Mouse (Mus musculus) forebrain, embryonic 15.5 days (tissue): ENCODE measurements around the gene Tex14. TPM values are rescaled to one million over a fixed set of nuclear protein-coding genes. Genes with fewer than 3 reads are reported as not detected.

Experiments
- ATAC-seq: fragments of 200-750 bp; cut with Nextera tagmentation; replicated peaks from 2 replicates; pipeline ENCODE4 v1.8.0; 2017; ENCODE audit warnings: mild to moderate bottlenecking, moderate TSS enrichment, moderate library complexity
- H3K27ac ChIP-seq: fragments of 300-500 bp; sonication (generic); replicated peaks from 2 replicates; pipeline ENCODE4 v1.5.1; 2015; ENCODE audit warnings: mild to moderate bottlenecking, inconsistent platforms
- H3K27me3 ChIP-seq: fragments of 300-500 bp; sonication (generic); 2 replicates; pipeline ENCODE4 v1.6.1; 2015; ENCODE audit warnings: inconsistent platforms
- H3K36me3 ChIP-seq: fragments of 300-500 bp; sonication (generic); 2 replicates; pipeline ENCODE4 v1.6.1; 2015; ENCODE audit warnings: mild to moderate bottlenecking, inconsistent platforms
- H3K4me1 ChIP-seq: fragments of 300-500 bp; sonication (generic); 2 replicates; pipeline ENCODE4 v1.6.1; 2015; ENCODE audit warnings: inconsistent platforms
- H3K4me2 ChIP-seq: fragments of 300-500 bp; sonication (generic); replicated peaks from 2 replicates; pipeline ENCODE4 v1.6.1; 2015; ENCODE audit warnings: mild to moderate bottlenecking, inconsistent platforms
- H3K4me3 ChIP-seq: fragments of 300-500 bp; sonication (generic); 2 replicates; pipeline ENCODE4 v1.5.1; 2015; ENCODE audit warnings: mild to moderate bottlenecking, inconsistent platforms
- H3K9ac ChIP-seq: fragments of 300-500 bp; sonication (generic); replicated peaks from 2 replicates; pipeline ENCODE4 v1.6.1; 2015; ENCODE audit warnings: mild to moderate bottlenecking, inconsistent platforms
- H3K9me3 ChIP-seq: fragments of 300-500 bp; sonication (generic); 2 replicates; pipeline ENCODE4 v1.6.1; 2016; ENCODE audit warnings: inconsistent platforms
- WGBS: fragments of 180-500 bp; shearing (Covaris S2); methylation state at CpG from one replicate; pipeline ENCODE4 v1.1.7; 2015; ENCODE audit warnings: mixed read lengths; 5-methylcytosine and 5-hydroxymethylcytosine counted together
- polyA plus RNA-seq: library from polyadenylated mRNA; unstranded; fragments of >200 nt; fragmentation: Nextera tagmentation; extraction: Ambion mirVana; gene quantifications from 2 replicates; pipeline ENCODE4 v1.2.1, GENCODE M21; 2015

Tex14 gene
- polyA plus RNA-seq, 1 experiment from 2014 or later, result not detected

DNA sequence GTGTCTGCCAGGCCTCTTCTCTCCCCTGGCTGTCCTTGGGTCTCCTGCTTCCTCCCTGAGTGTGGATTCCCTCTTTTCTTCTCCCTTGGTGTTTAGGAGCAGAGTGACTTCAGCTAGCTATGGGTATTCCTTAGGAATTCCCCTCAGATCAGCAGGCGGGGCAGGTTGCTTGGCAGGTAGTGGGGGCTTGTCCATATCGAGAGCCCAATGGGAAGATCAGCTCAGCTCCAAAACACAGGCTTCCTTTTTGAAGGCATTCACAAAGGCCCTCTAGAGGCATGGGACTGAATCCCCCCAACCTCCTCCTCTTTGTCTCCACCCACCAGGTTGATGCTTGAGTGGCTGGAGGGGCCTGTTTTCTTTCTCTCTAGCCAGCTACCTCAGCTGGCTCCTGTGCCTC is 191.6 kb downstream of the Tex14 start:
- Histone ChIP-seq H3K27ac (peak overlapping the region; percentile 92), H3K9ac (peak overlapping the region; percentile 95), H3K4me2 (peak overlapping the region; percentile 76), H3K4me3 (peak overlapping the region; percentile 82), H3K4me1 (peaks cover 43% of the 10 kb centered on the region), H3K36me3 (peaks cover 44% of the 10 kb centered on the region), H3K9me3 (no peaks in the 10 kb centered on the region), H3K27me3 (no peaks in the 10 kb centered on the region)
- ATAC-seq, result no peak
- 13% methylated on average over 2 of the region's 2 CpGs for WGBS

DNA sequence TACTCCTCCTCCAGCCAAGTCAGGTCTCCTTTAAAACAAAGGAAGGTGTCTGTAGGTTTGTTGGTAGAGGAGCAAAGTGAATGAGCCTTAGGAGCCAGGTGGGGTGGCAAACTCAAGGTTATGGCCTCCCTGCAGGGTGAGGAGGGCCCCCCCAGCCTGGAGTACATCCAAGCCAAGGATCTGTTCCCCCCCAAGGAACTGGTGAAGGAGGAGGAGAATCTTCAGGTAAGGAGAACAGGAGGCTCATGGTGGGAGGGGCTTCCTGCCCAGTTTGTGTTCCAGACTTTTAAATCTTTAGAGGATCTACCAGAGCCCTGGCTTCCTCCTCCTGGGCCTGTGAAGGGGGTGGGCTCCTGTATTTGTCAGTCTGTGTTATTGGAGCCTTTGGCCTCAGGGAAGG is 192.2 kb downstream of the Tex14 start:
- Histone ChIP-seq H3K36me3 (peaks cover 49% of the 10 kb centered on the region), H3K4me3 (peak overlapping the region; percentile 82), H3K9ac (peak overlapping the region; percentile 95), H3K27me3 (no peaks in the 10 kb centered on the region), H3K27ac (peak overlapping the region; percentile 92), H3K4me2 (peak overlapping the region; percentile 76), H3K4me1 (peaks cover 43% of the 10 kb centered on the region), H3K9me3 (no peaks in the 10 kb centered on the region)
- no peak for ATAC-seq

DNA sequence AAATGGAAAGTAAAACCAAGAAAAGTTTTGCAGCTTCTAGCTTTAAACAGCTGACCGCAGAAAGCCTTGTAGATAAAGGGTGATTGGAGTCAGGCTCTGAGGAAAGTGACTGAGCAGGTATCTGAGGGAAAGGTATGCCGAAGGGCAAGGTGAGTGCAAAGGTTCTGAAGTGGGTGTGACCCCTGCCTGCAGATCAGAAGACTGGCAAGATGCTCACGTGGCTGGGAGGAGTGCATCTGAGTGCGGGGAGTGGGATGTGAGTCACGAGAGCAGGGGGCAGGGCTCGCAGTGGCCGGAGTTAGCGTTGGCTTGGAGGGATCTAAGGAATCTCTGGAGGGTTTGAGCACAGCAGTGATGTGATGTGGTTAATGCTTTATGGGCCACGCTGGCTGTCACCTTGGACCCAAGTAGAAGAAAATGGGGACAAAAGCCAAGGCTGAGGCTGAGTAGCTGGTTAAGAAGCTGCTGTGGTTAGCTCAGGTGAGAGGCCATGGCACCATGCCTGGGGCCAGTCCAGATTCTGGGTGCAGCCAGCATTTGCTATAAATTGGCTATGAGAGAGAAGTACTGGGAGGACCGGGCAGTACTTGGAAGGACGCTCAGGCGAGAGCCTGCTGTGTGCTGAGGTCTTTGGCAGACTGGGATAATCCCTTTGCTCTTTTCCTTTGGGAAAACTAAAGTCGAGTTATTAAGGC is 194.7 kb downstream of the Tex14 start:
- Histone ChIP-seq H3K9me3 (no peaks in the 10 kb centered on the region), H3K4me3 (no peak overlapping the region), H3K27me3 (no peaks in the 10 kb centered on the region), H3K9ac (no peak overlapping the region), H3K4me2 (no peak overlapping the region), H3K27ac (no peak overlapping the region), H3K36me3 (peaks cover 74% of the 10 kb centered on the region), H3K4me1 (peaks cover 26% of the 10 kb centered on the region)
- no peak for ATAC-seq
- WGBS, result 91% methylated on average over 13 of the region's 13 CpGs

DNA sequence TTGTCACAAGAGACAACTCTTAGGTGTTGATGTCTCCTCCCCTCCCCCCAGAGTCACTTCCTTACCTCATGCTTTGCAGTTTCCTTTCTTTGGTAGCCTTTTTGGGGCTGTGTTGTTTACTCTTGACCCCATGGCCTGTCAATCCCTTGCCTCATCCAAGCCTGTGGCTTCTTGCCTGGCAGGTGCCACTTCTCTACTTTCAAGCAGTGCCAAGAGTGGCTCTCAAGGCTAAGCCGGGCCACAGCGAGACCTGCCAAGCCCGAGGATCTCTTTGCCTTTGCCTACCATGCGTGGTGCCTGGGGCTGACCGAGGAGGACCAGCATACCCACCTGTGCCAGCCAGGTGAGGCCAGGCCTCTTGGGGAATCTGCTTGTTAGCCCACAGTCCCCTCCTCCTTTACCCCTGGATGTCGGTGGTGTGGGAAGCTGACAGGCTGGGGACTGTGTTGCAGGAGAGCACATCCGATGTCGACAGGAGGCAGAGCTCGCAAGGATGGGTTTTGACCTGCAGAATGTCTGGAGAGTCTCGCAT is 195.5 kb downstream of the Tex14 start:
- H3K4me3 ChIP-seq, result no peak overlapping the region
- H3K9ac ChIP-seq, result no peak overlapping the region
- H3K27ac ChIP-seq, result no peak overlapping the region
- H3K4me2 ChIP-seq, result no peak overlapping the region
- peaks cover 18% of the 10 kb centered on the region for H3K4me1 ChIP-seq
- H3K27me3 ChIP-seq, result no peaks in the 10 kb centered on the region
- H3K36me3 ChIP-seq, result peaks cover 83% of the 10 kb centered on the region
- H3K9me3 ChIP-seq, result no peaks in the 10 kb centered on the region
- WGBS, result 92% methylated on average over 10 of the region's 10 CpGs
- no peak for ATAC-seq

DNA sequence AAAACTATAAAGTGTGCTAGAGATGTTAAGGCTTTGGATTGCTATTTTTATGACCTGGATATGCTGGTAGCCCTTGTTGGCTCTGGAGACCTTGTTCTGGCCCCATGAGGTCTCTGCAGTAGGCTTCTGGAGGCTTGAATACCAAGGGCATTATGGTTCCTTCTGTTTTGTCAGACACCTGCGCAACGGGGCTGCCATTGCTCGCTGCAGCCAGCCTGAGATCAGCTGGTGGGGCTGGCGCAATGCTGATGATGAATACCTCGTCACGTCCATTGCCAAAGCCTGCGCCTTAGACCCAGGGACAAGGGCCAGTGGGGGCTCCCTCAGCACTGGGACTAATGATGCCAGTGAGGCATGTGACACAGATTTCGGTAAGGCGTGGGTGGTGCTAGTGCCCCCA is 197.4 kb downstream of the Tex14 start:
- Histone ChIP-seq H3K4me3 (no peak overlapping the region), H3K4me2 (no peak overlapping the region), H3K9ac (no peak overlapping the region), H3K4me1 (peaks cover 4% of the 10 kb centered on the region), H3K27me3 (no peaks in the 10 kb centered on the region), H3K9me3 (no peaks in the 10 kb centered on the region), H3K36me3 (peaks cover 98% of the 10 kb centered on the region), H3K27ac (no peak overlapping the region)
- ATAC-seq, result no peak
- WGBS, result 96% methylated on average over 9 of the region's 9 CpGs

DNA sequence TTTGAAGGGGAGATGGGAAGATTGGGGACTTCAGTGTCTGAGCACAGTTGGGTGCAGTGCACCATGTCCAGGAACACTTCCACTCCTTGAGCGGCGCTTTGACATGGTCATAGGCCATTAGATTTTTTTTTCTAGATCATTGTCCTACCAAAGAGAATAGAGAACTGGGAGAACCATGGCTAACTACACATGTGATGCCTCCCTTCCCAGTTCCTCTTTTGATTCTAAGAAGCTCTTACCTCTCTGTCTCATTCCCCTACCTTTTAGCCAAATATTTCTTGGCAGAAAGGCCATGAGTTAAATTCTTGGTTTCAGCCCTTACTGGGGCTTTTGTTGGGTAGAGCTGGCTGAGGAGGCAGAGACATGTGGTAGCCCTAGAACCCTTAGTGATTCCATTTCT is 198.7 kb downstream of the Tex14 start:
- no peak for ATAC-seq
- Histone ChIP-seq H3K9me3 (no peaks in the 10 kb centered on the region), H3K9ac (no peak overlapping the region), H3K4me3 (no peak overlapping the region), H3K27ac (no peak overlapping the region), H3K4me2 (no peak overlapping the region), H3K36me3 (peaks cover 98% of the 10 kb centered on the region), H3K27me3 (no peaks in the 10 kb centered on the region), H3K4me1 (no peaks in the 10 kb centered on the region)
- WGBS, result 100% methylated on average over 2 of the region's 2 CpGs

Other genes with a start within 250 kb of the Tex14 start
- 26.3 and 26.4 TPM in 2 replicates for gene Ppm1e, start 46.0 kb upstream of the Tex14 start, polyA plus RNA-seq
- 6.6 and 7.2 TPM in 2 replicates for gene Rad51c, start 111 bp upstream of the Tex14 start, polyA plus RNA-seq
- not detected in 2 replicates for gene Gm11492, start 161.6 kb downstream of the Tex14 start, polyA plus RNA-seq
- 18.0 and 22.2 TPM in 2 replicates for gene Sept4, start 163.8 kb downstream of the Tex14 start, polyA plus RNA-seq
- 62.4 and 62.7 TPM in 2 replicates for gene Mtmr4, start 187.1 kb downstream of the Tex14 start, polyA plus RNA-seq
- gene Hsf5, start 212.1 kb downstream of the Tex14 start, polyA plus RNA-seq, result 0.48 and 0.55 TPM in 2 replicates